Mouse (Mus musculus) left cerebral cortex, adult 11 months (tissue): ENCODE measurements at regions not wholly inside any gene's neighbourhood (a gene's known extent, or its start where the extent isn't known, plus 50 kb on each side); places are given as distances from the start of the nearest gene placed in this dataset.
A peak's percentile ranks its signal among the peaks of the same experiment; 100 is the strongest.

Source experiments
- DNase-seq: peaks from one replicate; pipeline ENCODE4 v3.0.0; 2022; ENCODE audit warnings: low spot score

DNA sequence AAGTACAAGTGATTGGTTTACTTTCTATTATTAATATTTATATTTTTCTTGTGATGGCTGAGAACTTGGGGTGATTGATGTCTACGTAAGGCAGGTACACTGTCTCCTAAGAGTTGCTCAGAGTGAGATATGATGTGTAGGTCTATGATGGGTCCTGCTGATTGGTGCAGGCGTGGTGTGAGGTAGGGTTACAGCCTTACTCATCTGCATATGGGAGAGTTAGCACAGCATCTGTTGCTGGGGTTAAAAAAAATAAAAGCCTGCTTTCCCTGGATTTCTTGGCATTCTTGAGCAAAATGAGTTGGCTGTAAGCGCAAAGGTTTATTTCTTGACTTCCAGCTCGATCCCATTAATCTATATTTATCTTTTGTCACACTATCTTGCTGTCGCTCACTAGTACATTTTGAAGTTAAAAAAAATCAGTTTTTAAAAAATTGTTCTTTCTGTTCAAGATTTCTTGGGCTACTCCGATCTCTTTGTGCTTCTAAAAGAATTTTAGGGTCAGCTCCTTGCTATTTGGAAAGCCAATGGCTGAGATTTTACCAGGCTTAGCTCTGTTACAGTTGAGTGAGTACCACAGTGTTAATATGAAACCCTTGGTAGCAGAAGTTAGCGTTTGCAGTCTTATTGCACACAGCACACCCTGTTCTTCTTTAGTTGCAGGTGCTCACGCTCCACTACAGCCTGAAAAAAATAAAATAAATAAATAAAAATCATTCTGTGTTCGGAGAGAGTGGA, 482.0 kb downstream of the Plekhb2 start:
- DNase-seq: no peak

DNA sequence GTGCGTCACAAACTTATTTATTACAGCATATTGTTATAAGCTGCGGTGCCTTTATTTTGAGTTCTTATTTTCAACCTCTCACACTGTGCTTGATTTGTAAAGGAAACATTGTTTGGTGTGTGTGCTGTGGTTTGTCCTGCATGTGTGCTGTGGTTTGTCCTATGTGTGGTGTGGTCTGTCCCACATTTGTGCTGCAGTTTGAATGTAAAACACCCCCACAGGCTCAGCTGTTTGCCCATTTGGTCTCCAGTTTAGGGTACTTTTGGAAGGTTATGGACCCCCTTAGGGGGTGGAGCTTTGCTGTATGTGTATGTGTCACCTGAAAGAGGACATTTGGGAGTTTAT, 482.5 kb downstream of the Plekhb2 start:
- no peak for DNase-seq

- DNase-seq: no peak
Observed at GRCm38 (mm10) chr1:35337647-35338046, 487.9 kb downstream of the Plekhb2 start.

DNA sequence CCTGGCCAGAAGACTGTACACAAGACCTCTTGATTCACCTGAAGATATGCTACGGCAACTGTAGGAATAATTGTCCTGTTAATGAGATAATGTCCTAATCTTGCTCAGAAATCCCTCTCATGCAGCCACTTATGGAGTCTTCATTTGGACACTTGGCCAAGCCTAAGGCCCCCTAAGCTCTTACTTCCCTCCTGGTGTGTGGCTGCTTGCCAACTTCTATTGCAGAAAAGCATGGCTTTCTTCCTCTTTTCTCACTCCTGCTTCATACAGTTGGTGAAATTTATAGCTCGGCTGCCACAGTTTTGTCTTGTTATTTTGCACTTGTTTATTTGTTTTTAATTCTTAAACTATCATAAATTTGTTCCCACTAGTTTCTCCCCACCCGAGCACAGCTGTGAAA, 488.4 kb downstream of the Plekhb2 start:
- no peak for DNase-seq

DNA sequence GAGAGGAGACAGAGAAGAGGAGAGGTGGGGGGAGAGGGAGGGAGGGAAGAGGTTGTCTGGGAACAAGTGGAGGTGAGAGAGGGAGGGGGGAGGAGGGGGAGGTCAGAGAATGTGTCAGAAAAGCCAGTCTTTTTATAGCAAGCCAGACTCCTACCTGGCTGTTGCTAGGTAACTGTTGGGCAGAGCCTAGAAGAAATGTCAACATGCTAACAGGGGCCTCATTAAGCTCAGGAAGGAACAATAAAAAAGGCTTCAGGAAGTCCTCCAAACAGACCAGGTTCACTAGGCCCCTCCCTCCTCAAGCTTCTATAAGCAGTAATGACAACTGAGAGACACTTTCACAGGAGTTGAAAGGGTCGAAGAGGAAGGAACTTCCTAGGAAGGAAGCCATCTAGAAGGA, 494.8 kb downstream of the Plekhb2 start:
- DNase-seq: no peak

- DNase-seq: no peak
Observed at GRCm38 (mm10) chr1:35348294-35348693, 498.5 kb downstream of the Plekhb2 start.

DNA sequence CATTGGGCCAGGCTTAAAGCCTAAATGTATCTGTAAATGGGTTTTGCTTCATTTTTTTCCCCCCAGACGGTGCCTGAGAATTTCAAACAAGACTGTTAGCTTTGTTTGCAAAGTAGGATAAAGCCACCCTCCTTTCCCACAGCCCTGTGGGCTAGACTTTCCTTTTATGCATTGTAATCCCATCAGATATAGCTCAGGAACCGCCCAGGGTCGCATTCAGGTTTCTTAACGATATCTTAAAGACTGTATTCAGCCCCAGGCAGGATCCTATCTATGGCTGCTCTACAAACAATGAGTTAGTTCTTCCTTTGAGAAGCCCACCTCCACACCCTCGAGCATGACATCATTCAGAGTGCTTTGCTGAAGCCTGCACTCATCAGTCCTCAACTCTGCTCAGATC, 509.2 kb downstream of the Plekhb2 start:
- DNase-seq: no peak

GRCm38 (mm10) chr1:35361465-35361864, 511.7 kb downstream of the Plekhb2 start:
- DNase-seq: peak; percentile 21

GRCm38 (mm10) chr1:35362836-35363235, 513.1 kb downstream of the Plekhb2 start:
- no peak for DNase-seq

DNA sequence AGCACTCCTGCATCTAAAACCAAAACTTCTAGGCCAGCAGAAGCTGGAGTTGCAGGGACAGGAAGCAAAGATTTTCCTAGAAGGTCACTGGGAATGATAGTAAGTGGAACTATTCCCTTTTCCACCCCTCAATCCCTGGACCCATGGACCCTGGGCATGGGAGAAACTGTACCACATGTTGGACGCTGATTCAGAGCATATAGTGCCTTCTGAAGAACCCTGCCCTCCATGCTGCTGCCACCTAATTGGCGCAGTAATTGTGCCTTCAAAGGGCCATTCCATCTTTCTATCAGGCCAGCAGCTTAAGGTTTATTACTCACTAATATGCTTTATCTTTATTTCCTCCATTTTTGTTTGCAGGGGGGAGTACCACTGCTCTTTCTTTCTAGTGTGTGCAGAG, 516.8 kb downstream of the Plekhb2 start:
- DNase-seq: no peak

GRCm38 (mm10) chr1:35372751-35373150, 523.0 kb downstream of the Plekhb2 start:
- no peak for DNase-seq

DNA sequence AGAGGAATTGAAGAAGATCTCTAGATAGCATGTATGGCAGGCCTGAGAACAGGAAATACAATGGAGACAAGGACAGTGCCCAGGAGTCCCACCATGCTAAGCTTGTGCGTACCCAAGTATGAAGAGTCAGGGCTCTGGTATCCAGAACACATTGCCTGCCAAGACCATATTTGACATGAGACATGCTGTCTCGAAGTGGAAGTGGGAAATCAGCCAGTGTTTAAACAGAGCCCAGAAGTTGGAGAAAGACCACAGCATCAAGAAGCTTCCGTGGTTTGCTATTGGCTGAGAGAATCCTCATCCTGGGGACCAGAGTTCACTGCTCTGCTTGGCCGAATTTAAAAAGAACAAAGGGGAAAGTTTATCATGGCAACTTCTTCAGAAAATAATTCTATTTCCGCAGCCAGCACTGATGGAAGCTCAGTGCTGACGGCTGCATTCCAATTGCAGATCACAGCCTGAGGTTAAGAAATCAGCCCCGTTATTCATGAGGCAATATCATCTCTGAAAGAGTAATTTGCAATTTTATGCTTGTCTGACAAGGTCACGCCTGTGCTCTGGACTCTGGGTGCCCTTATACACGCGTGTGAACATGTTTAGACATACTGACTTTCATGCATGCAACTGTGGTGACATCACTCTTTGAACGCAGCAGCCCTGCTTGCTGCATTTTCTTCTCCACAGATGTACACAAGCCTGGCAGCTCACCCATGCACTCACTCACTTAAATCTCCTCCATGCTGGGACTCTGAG, 531.0 kb downstream of the Plekhb2 start:
- DNase-seq: no peak

DNA sequence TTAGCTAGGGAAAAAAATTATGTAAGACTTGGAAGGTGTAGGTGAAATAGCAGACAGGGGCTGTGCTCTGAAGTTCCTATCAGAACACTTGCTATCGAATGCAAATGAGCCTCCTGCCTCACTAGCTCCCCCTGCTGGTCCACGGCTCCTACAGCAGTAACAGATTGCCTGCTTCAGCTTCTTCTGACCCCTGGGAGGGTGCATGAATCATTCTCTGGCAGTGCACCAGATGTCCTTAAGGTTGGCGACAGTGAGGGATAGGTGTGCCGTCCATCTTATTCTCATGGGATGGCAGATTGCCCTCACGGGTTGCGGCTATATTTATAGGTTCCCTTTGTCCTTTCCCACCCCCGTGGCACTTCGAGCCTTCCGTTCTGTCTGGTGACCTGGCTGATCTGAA, 535.7 kb downstream of the Plekhb2 start:
- no peak for DNase-seq

- peak; percentile 33 for DNase-seq
Observed at GRCm38 (mm10) chr1:35388181-35388580, 538.4 kb downstream of the Plekhb2 start.

GRCm38 (mm10) chr1:35390371-35390770, 540.6 kb downstream of the Plekhb2 start:
- DNase-seq: no peak

- no peak for DNase-seq
Observed at GRCm38 (mm10) chr1:35390858-35391586, 541.2 kb downstream of the Plekhb2 start.

- DNase-seq: no peak
Observed at GRCm38 (mm10) chr1:35393550-35394118, 543.9 kb downstream of the Plekhb2 start.

DNA sequence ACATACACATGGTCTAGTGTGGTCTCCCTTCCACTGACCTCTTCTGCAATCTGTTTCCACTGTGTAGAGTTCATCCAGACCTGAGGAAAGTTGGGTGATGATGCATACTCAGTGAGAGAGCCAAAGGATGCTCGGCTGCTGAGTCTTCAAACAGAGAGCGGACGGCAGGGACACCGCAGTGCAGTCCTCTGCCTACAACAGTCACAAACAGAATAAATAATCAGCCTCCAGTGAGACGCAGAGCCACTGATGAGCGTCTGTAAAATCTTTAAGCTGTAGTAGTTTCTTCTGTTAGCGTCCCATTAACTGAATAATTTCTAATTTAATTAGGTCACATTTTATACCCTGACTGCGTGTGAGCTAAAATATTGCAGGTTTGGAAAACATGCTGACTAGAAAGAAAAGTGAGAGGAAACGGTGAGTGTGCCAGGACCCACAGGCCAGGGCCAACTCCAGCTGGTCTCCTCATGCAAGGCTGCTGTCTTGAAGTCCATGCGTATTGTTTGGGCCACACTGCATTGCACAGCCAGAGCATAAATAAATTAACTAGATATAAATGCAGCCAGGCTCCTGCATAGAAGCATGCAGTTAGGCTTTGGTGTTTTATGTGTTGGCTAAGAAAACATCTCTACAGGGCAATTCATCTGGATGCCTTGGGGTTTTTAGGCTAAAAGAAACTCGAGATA, 551.0 kb downstream of the Plekhb2 start:
- DNase-seq: no peak

DNA sequence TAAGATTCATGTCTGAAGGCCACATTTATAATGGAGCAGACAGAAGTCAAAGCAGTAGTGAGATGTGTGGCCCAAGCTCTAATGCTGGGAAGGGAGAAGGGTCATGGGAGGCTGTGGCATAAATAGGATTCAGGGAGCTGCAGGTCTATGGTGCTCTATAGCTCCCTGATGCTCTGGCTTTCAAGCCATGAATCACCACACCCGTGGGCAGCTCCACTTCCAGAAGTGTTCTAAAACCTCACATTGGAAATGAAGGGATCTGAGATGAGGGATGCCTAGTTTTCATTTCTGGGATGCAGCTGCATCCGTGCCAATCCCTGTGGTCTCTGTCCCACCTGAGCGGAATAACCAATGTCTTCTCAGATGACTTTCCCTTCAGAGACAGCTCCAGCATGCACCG, 553.2 kb downstream of the Plekhb2 start:
- no peak for DNase-seq

GRCm38 (mm10) chr1:35405418-35405817, 555.6 kb downstream of the Plekhb2 start:
- no peak for DNase-seq

DNA sequence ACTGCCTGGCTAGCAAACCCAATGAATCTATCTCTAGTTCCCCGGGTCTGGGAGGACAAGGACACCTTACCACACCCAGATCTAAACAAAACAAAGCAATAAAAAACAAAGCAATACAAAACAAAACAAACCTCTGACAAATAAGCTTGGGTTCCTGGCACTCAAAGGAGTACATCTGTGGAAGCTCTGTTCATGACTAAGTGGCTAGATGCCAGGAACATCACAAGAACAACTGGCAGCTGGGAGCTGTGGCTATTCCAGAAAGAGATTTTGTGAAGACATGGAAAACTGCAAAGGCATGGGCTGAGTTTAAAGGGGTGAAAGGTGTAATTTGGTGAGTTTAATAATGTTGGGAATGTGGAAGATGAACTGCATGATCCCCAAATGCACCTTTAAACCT, 565.9 kb downstream of the Plekhb2 start:
- DNase-seq: no peak
